Mouse (Mus musculus): ENCODE data around the gene Stx8. TPM values are rescaled to one million over a fixed set of nuclear protein-coding genes. Genes with fewer than 3 reads are reported as not detected.

Gene Stx8
- polyA plus RNA-seq, 1 experiment from 2014 or later, result 58.7 TPM

- H3K4me3 ChIP-seq (ENCODE audit: low read length), result no peak overlapping the region
- H3K27me3 ChIP-seq (ENCODE audit: control insufficient read depth, insufficient read depth, low read length), result no peaks in the 10 kb centered on the region
- no peaks in the 10 kb centered on the region for H3K36me3 ChIP-seq (ENCODE audit: control insufficient read depth, insufficient read depth)
- no peak overlapping the region for H3K4me2 ChIP-seq (ENCODE audit: low read depth, low read length)
- no peaks in the 10 kb centered on the region; the same call in 1 of the 2 replicates for H3K4me1 ChIP-seq (ENCODE audit: control insufficient read depth, insufficient read depth, low read length)
- no peak for ATAC-seq (replicated peaks; ENCODE audit: extremely low read depth, insufficient read depth, low FRiP score)
- no peaks in the 10 kb centered on the region for H3K9me3 ChIP-seq (replicated peaks; ENCODE audit: control insufficient read depth, low read length)
- no peak overlapping the region for H3K9ac ChIP-seq (ENCODE audit: low read length)
- H3K27ac ChIP-seq (ENCODE audit: low read length), result no peak overlapping the region; the same call in 1 of the 2 replicates
- 59% methylated on average over 5 of the region's 5 CpGs for WGBS
These were observed 92.6 kb downstream of the Stx8 start for GRCm38 (mm10) chr11:68058466-68059201.

DNA sequence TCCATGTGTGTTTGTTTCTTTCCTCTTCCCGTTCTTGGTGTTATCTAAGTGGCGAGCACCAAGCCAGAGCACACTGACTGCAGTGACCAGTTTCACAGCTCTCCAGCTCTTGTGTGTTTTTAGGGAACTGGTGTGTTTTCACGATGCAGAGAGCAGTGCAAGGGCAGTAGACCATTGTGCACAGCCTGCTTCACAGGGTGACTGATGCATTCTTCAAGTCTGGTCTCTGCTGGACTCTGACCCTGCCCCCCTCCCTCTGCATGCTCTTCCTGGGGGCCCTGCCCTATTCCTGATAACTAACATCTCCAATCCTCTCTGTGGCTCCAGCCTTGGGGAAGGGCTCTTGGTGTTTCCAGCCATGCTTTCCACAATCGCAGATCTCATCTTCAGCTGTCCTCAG is 94.7 kb downstream of the Stx8 start:
- Histone ChIP-seq H3K27ac (ENCODE audit: low read length) (no peak overlapping the region), H3K4me2 (ENCODE audit: low read depth, low read length) (no peak overlapping the region), H3K4me1 (ENCODE audit: control insufficient read depth, insufficient read depth, low read length) (no peaks in the 10 kb centered on the region; the same call in 1 of the 2 replicates), H3K27me3 (ENCODE audit: control insufficient read depth, insufficient read depth, low read length) (no peaks in the 10 kb centered on the region), H3K9me3 (replicated peaks; ENCODE audit: control insufficient read depth, low read length) (no peaks in the 10 kb centered on the region), H3K36me3 (ENCODE audit: control insufficient read depth, insufficient read depth) (no peaks in the 10 kb centered on the region), H3K4me3 (ENCODE audit: low read length) (no peak overlapping the region), H3K9ac (ENCODE audit: low read length) (no peak overlapping the region)
- 42% methylated on average over 4 of the region's 4 CpGs for WGBS
- no peak for ATAC-seq (replicated peaks; ENCODE audit: extremely low read depth, insufficient read depth, low FRiP score)

- no peaks in the 10 kb centered on the region for H3K27me3 ChIP-seq (ENCODE audit: control insufficient read depth, insufficient read depth, low read length)
- no peaks in the 10 kb centered on the region; the same call in 1 of the 2 replicates for H3K4me1 ChIP-seq (ENCODE audit: control insufficient read depth, insufficient read depth, low read length)
- no peak overlapping the region for H3K27ac ChIP-seq (ENCODE audit: low read length)
- H3K4me3 ChIP-seq (ENCODE audit: low read length), result no peak overlapping the region
- ATAC-seq (replicated peaks; ENCODE audit: extremely low read depth, insufficient read depth, low FRiP score), result no peak
- no peak overlapping the region for H3K4me2 ChIP-seq (ENCODE audit: low read depth, low read length)
- 74% methylated on average over 2 of the region's 2 CpGs for WGBS
- H3K36me3 ChIP-seq (ENCODE audit: control insufficient read depth, insufficient read depth), result no peaks in the 10 kb centered on the region
- H3K9me3 ChIP-seq (replicated peaks; ENCODE audit: control insufficient read depth, low read length), result no peaks in the 10 kb centered on the region
- H3K9ac ChIP-seq (ENCODE audit: low read length), result no peak overlapping the region
These were observed 96.1 kb downstream of the Stx8 start for GRCm38 (mm10) chr11:68062116-68062515.

GRCm38 (mm10) chr11:68067806-68068205 is 101.8 kb downstream of the Stx8 start:
- H3K4me1 ChIP-seq (ENCODE audit: control insufficient read depth, insufficient read depth, low read length), result no peaks in the 10 kb centered on the region
- no peak for ATAC-seq (replicated peaks; ENCODE audit: extremely low read depth, insufficient read depth, low FRiP score)
- no peaks in the 10 kb centered on the region for H3K27me3 ChIP-seq (ENCODE audit: control insufficient read depth, insufficient read depth, low read length)
- WGBS, result 82% methylated on average over 10 of the region's 10 CpGs
- H3K9me3 ChIP-seq (replicated peaks; ENCODE audit: control insufficient read depth, low read length), result no peaks in the 10 kb centered on the region
- no peak overlapping the region for H3K4me3 ChIP-seq (ENCODE audit: low read length)
- H3K36me3 ChIP-seq (ENCODE audit: control insufficient read depth, insufficient read depth), result no peaks in the 10 kb centered on the region
- H3K9ac ChIP-seq (ENCODE audit: low read length), result no peak overlapping the region
- no peak overlapping the region for H3K27ac ChIP-seq (ENCODE audit: low read length)
- H3K4me2 ChIP-seq (ENCODE audit: low read depth, low read length), result no peak overlapping the region

- Histone ChIP-seq H3K4me2 (ENCODE audit: low read depth, low read length) (no peak overlapping the region), H3K9me3 (replicated peaks; ENCODE audit: control insufficient read depth, low read length) (no peaks in the 10 kb centered on the region), H3K4me3 (ENCODE audit: low read length) (no peak overlapping the region), H3K27me3 (ENCODE audit: control insufficient read depth, insufficient read depth, low read length) (no peaks in the 10 kb centered on the region), H3K27ac (ENCODE audit: low read length) (no peak overlapping the region), H3K36me3 (ENCODE audit: control insufficient read depth, insufficient read depth) (no peaks in the 10 kb centered on the region), H3K4me1 (ENCODE audit: control insufficient read depth, insufficient read depth, low read length) (no peaks in the 10 kb centered on the region; the same call in 1 of the 2 replicates), H3K9ac (ENCODE audit: low read length) (no peak overlapping the region)
- 77% methylated on average over 3 of the region's 3 CpGs for WGBS
- no peak for ATAC-seq (replicated peaks; ENCODE audit: extremely low read depth, insufficient read depth, low FRiP score)
These were observed 104.1 kb downstream of the Stx8 start for GRCm38 (mm10) chr11:68070086-68070485.

- Histone ChIP-seq H3K4me2 (ENCODE audit: low read depth, low read length) (no peak overlapping the region), H3K27me3 (ENCODE audit: control insufficient read depth, insufficient read depth, low read length) (no peaks in the 10 kb centered on the region), H3K9me3 (replicated peaks; ENCODE audit: control insufficient read depth, low read length) (no peaks in the 10 kb centered on the region), H3K4me1 (ENCODE audit: control insufficient read depth, insufficient read depth, low read length) (no peaks in the 10 kb centered on the region; the same call in 1 of the 2 replicates), H3K36me3 (ENCODE audit: control insufficient read depth, insufficient read depth) (no peaks in the 10 kb centered on the region), H3K27ac (ENCODE audit: low read length) (no peak overlapping the region), H3K4me3 (ENCODE audit: low read length) (no peak overlapping the region), H3K9ac (ENCODE audit: low read length) (no peak overlapping the region)
- 45% methylated on average over 5 of the region's 5 CpGs for WGBS
- ATAC-seq (replicated peaks; ENCODE audit: extremely low read depth, insufficient read depth, low FRiP score), result no peak
These were observed 105.8 kb downstream of the Stx8 start for GRCm38 (mm10) chr11:68071836-68072235.

- WGBS, result 54% methylated on average over 11 of the region's 11 CpGs
- no peaks in the 10 kb centered on the region; the same call in 1 of the 2 replicates for H3K4me1 ChIP-seq (ENCODE audit: control insufficient read depth, insufficient read depth, low read length)
- no peak overlapping the region for H3K4me2 ChIP-seq (ENCODE audit: low read depth, low read length)
- H3K9ac ChIP-seq (ENCODE audit: low read length), result no peak overlapping the region
- H3K4me3 ChIP-seq (ENCODE audit: low read length), result no peak overlapping the region
- ATAC-seq (replicated peaks; ENCODE audit: extremely low read depth, insufficient read depth, low FRiP score), result no peak
- no peaks in the 10 kb centered on the region for H3K9me3 ChIP-seq (replicated peaks; ENCODE audit: control insufficient read depth, low read length)
- H3K27me3 ChIP-seq (ENCODE audit: control insufficient read depth, insufficient read depth, low read length), result no peaks in the 10 kb centered on the region
- H3K36me3 ChIP-seq (ENCODE audit: control insufficient read depth, insufficient read depth), result no peaks in the 10 kb centered on the region
- H3K27ac ChIP-seq (ENCODE audit: low read length), result no peak overlapping the region
These were observed 106.7 kb downstream of the Stx8 start for GRCm38 (mm10) chr11:68072597-68073210.

GRCm38 (mm10) chr11:68074686-68075085 is 108.7 kb downstream of the Stx8 start:
- no peak overlapping the region for H3K4me2 ChIP-seq (ENCODE audit: low read depth, low read length)
- no peak overlapping the region for H3K4me3 ChIP-seq (ENCODE audit: low read length)
- no peaks in the 10 kb centered on the region for H3K36me3 ChIP-seq (ENCODE audit: control insufficient read depth, insufficient read depth)
- ATAC-seq (replicated peaks; ENCODE audit: extremely low read depth, insufficient read depth, low FRiP score), result no peak
- H3K9me3 ChIP-seq (replicated peaks; ENCODE audit: control insufficient read depth, low read length), result no peaks in the 10 kb centered on the region
- WGBS, result 55% methylated on average over 5 of the region's 5 CpGs
- H3K27ac ChIP-seq (ENCODE audit: low read length), result no peak overlapping the region
- H3K27me3 ChIP-seq (ENCODE audit: control insufficient read depth, insufficient read depth, low read length), result no peaks in the 10 kb centered on the region
- H3K4me1 ChIP-seq (ENCODE audit: control insufficient read depth, insufficient read depth, low read length), result no peaks in the 10 kb centered on the region; the same call in 1 of the 2 replicates
- H3K9ac ChIP-seq (ENCODE audit: low read length), result no peak overlapping the region

DNA sequence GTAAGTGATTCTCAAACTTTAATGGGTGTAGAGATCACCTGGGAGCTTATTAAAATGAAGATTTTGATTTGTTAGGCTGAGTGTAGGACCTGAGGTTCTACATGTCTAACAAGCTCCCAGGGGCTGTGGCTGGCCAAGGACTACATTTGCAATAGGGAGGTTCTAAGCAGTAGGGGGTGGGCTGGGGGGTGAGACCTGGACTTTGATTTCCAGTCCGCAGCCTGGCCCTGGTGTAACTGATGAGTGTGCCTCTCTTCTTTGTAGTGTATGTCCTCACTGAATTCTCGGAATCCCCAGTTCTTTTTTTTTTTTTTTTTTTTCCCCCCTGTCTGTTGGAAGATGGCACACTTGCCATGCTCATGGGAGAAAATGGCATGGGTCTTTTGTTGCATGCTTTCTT is 109.3 kb downstream of the Stx8 start:
- no peaks in the 10 kb centered on the region for H3K9me3 ChIP-seq (replicated peaks; ENCODE audit: control insufficient read depth, low read length)
- ATAC-seq (replicated peaks; ENCODE audit: extremely low read depth, insufficient read depth, low FRiP score), result no peak
- no peaks in the 10 kb centered on the region for H3K27me3 ChIP-seq (ENCODE audit: control insufficient read depth, insufficient read depth, low read length)
- no peak overlapping the region for H3K9ac ChIP-seq (ENCODE audit: low read length)
- H3K4me3 ChIP-seq (ENCODE audit: low read length), result no peak overlapping the region
- no peak overlapping the region for H3K27ac ChIP-seq (ENCODE audit: low read length)
- 92% methylated on average over 2 of the region's 2 CpGs for WGBS
- no peak overlapping the region for H3K4me2 ChIP-seq (ENCODE audit: low read depth, low read length)
- no peaks in the 10 kb centered on the region; the same call in 1 of the 2 replicates for H3K4me1 ChIP-seq (ENCODE audit: control insufficient read depth, insufficient read depth, low read length)
- H3K36me3 ChIP-seq (ENCODE audit: control insufficient read depth, insufficient read depth), result no peaks in the 10 kb centered on the region

All from heart, embryonic 16.5 days (tissue).